Mouse (Mus musculus) layer of hippocampus, adult 11-12 months (tissue): Measurements from ENCODE around the gene Elp5.
"Not testable (repeated sequence)": the region's sequence is repeated elsewhere in the genome, so short reads cannot be mapped to it uniquely, and the experiment has no call there.

Source experiments
- DNase-seq: peaks from one replicate; pipeline ENCODE4 v3.0.0; 2022; ENCODE audit warnings: low spot score

Gene Elp5

GRCm38 (mm10) chr11:69934169-69934568 is 48.1 kb downstream of the Elp5 start:
- peak; percentile 91 for DNase-seq

DNA sequence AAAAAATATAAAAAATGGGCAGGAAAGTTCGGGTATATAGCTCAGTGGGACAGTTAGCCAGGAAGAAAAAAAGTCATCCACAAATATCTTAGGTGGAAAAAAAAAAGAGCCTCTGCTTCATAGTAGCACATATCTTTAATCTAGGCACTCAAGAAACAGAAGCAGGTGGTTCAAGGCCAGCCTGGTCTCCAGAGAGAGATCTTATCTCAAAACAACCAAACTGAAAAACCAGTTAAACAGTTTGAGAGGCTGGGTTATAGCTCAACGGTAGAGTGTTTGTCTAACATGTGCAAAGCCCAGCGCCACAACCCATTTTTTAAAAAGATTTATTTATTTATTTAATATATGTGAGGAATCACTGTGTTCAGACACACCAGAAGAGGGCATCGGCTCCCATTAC is 49.3 kb downstream of the Elp5 start:
- no peak for DNase-seq

- DNase-seq: no peak
These were observed 50.1 kb downstream of the Elp5 start for GRCm38 (mm10) chr11:69932254-69932653.

DNA sequence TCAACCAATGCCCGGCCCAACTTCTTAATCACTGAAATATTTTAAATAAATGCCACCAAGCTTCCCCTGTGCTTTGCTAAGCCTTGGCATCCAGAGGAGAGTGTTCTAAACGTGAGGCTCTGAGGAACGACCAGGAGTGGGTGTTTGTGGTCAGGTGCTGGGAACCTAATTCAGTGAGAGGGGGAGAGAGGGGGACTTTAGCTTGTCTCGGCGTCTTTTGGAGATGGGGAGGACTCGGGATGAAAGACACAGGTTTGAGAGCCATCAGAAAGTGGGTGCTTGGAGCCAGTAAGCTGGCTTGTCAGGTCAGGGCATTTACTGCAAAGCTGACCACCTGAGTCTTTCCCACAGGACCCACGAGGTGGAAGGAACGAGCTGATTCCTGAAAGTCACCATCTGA is 50.5 kb downstream of the Elp5 start:
- DNase-seq: no peak

DNA sequence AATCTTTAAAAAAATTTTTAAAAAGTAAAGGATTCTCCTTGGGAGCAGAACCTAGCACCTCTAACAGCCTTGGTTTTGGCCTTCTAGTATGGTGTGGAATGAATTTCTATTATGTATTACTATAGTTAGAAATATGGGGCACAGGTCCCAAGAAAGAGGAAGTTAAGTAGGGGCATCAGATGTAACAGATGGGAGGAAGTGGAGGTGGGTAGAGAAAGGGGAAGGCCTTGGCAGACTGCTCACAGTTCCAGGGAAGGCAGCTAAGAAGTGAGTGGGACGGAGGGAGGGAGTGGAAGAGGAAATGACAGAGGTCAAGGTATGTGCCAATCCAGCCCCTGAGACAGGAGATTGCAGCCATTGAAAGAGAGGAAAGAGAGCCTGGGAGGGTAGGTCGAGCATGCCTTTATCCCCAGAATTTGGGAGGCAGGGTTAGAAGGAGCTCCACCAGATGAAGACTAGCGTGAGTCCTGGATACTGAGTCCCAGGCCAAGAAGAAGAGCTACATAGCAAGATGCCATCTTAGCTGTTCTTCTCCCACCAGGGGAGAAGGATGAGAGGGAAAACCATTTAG is 51.3 kb downstream of the Elp5 start:
- no peak for DNase-seq

- not testable (repeated sequence) for DNase-seq
These were observed 52.1 kb downstream of the Elp5 start for GRCm38 (mm10) chr11:69930176-69930575.

GRCm38 (mm10) chr11:69929712-69930111 is 52.6 kb downstream of the Elp5 start:
- no peak for DNase-seq

DNA sequence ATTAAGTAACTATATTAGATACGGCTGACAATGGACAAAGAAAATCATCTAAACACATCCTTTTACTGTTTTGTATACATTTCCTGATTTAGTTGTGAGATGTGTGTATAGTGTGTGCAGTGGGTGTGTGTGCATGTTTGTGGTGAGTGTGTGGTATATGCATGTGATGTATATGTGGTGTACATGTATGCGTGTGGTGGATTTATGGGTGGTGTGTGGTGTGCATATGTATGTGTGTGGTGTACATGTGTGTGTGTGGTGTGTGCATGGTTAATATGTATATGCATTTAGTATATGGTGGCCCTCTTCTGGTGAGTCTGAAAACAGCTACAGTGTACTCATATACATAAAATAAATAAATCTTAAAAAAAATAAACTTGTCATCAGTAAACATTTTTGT is 54.8 kb downstream of the Elp5 start:
- DNase-seq: no peak

DNA sequence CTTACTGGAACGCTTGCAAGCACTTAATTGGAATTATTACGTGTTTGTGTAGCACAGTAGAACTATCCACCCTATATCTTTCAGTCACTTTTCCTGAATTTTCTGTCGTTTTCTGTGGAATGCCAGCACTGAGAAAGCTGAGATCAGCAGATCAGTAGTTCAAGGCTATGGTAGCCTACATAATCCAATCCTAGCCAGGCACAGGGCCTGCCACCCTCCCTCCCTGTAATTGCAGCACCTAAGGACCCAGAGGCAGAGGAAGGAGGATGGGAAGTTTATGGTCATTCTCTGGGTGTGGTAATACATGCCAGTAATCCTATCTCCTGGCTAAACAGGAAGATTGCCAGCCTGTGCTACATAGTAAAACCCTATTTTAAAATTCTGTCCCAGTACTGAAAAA is 59.5 kb downstream of the Elp5 start:
- no peak for DNase-seq

- no peak for DNase-seq
These were observed 60.1 kb downstream of the Elp5 start for GRCm38 (mm10) chr11:69922012-69922756.

DNA sequence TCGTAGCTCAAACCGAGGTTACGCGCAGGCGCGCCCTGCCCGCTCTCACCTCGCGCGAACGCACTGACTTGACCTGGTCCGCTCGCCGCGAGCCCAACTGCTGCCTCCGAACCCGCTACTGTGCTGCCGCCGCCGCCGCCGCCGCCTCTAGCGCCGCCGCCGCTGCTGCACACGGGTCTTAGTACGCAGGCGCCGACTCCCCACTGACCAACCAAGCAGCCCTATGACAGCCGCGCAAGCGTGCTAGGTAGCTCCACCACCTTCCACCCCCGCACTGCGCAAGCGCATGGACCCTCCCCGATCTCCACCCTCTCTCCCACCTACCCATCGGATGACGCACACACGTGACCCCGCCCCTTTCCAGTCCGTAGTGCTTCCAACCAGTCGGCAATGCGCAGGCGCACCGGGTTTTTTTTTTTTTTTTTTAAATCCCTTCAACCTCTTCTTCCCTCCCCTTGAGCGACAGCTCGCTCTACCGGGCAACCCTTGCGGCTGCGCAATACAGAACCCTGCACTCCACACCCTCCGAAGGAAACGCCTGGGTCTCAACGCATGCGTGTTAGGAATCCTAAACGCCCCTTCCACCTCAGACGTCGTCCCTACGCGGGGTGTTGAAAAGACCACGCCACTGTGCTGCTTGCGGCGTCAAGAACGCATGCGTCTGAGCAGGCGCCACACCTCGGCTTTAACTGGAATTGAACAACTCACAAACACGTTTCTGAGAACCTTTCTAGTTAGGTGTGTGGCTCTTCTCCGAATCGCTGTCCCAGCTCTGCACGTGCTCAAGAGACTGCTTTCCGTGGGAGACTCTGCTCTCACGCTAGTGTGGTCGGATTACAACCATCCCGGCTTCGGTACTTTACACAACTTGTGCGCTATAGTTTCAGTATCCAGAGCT is 61.0 kb downstream of the Elp5 start, which contains the start of gene Eif5a:
Eif5a (minus strand) TSS at position 845 of the 898 bp plus-strand sequence.
- DNase-seq: peak; percentile 100

GRCm38 (mm10) chr11:69920266-69921031 is 61.9 kb downstream of the Elp5 start:
- DNase-seq: peak; percentile 43

GRCm38 (mm10) chr11:69919661-69920265 is 62.6 kb downstream of the Elp5 start:
- peak; percentile 54 for DNase-seq

GRCm38 (mm10) chr11:69919053-69919452 is 63.3 kb downstream of the Elp5 start:
- DNase-seq: no peak
